Mouse (Mus musculus): Measurements from ENCODE around the gene Myadml2.

GRCm38 (mm10) chr11:120626785-120627467 is 21.0 kb downstream of the Myadml2 start:
- TF ChIP-seq CTCF (IDR thresholded peaks at IDR 0.05; ENCODE audit: low read depth) (no peak), EP300 (IDR thresholded peaks at IDR 0.05; ENCODE audit: low read depth) (no peak)

Measured in heart, postnatal 0 days (tissue).